Mouse (Mus musculus) pancreas, adult 10 weeks (tissue): ENCODE results near the gene Wdr81. TPM values are rescaled to one million over a fixed set of nuclear protein-coding genes. Genes with fewer than 3 reads are reported as not detected.

ENCODE experiments used
- polyA plus RNA-seq: library from polyadenylated mRNA; stranded (reverse); fragments of 350-450 nt; fragmentation: Illumina TruSeq; extraction: RNeasy Lipid Tissue Mini Kit (QIAGEN cat#74804); gene quantifications from one replicate; pipeline ENCODE4 v1.2.3, GENCODE M21; 2015; ENCODE audit warnings: low read depth, low replicate concordance; ENCODE audit not compliant: insufficient read depth

Wdr81 gene
- polyA plus RNA-seq, result 5.2 TPM

GRCm38 (mm10) chr11:75453991-75454930, at the start of gene Wdr81:
TSS of gene Wdr81 (minus strand) at chr11:75454717.

GRCm38 (mm10) chr11:75486601-75487285, 32.2 kb upstream of the Wdr81 start, which contains the start of gene Prpf8:
TSS of gene Prpf8 (plus strand) at chr11:75486816.

GRCm38 (mm10) chr11:75460844-75461742, 6.6 kb upstream of the Wdr81 start, which contains the start of gene Tlcd2:
TSS of gene Tlcd2 (plus strand) at chr11:75461715.

GRCm38 (mm10) chr11:75439363-75439762, 15.2 kb downstream of the Wdr81 start, which contains the start of gene Serpinf2:
TSS of gene Serpinf2 (minus strand) at chr11:75439591.

DNA sequence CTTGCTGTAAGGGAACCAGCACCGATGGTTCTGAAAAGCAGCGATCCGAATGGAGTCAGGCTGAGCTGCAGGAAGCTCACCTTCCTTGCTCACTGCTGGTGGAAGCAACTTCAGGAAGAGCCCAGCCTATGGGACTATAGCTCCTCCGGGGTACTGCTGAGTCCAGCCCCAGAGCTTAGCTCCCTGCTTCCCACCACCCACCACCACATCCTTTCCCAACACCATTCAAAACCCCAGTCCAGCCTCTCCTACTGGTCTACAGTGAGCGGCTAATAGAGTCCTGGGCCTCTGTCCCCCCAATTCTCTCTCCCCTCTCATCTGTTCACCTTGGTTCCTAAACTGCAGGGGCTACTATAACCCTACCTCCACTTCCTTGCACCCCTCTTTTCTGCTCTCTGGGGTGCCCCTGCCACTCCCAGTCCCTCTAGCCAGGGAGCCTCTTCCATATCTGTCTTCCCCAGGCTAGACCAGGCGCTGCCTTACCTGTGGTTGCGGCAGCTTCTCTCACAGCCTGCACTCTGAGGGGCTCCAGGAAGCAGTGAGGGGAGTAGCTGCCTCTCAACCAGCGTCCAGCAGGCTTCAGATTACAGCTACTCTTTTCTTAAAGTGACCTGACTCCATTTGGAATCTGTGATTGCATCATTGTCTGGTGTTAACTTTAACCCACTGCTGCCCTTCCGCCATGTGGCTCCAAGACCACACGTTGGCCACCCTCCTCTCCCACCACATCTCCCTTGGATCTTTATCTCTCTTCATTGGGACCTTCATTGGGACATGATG, 32.3 kb downstream of the Wdr81 start, which contains the start of gene Serpinf1:
Serpinf1 (minus strand) TSS at position 689 of the 780 bp plus-strand sequence.

Other genes starting within 250 kb of the Wdr81 start
- 5.0 TPM for gene Rpa1, start 106.4 kb downstream of the Wdr81 start, polyA plus RNA-seq
- gene Smyd4, start 106.3 kb downstream of the Wdr81 start, polyA plus RNA-seq, result 1.5 TPM
- gene Serpinf1, start 32.0 kb downstream of the Wdr81 start, polyA plus RNA-seq, result 27.5 TPM
- 0.37 TPM for gene Serpinf2, start 15.1 kb downstream of the Wdr81 start, polyA plus RNA-seq
- gene Tlcd2, start 7.0 kb upstream of the Wdr81 start, polyA plus RNA-seq, result 2.0 TPM
- 17.1 TPM for gene Prpf8, start 32.1 kb upstream of the Wdr81 start, polyA plus RNA-seq
- 2.5 TPM for gene Rilp, start 55.4 kb upstream of the Wdr81 start, polyA plus RNA-seq
- 5.9 TPM for gene Scarf1, start 58.8 kb upstream of the Wdr81 start, polyA plus RNA-seq
- gene Slc43a2, start 77.0 kb upstream of the Wdr81 start, polyA plus RNA-seq, result 5.1 TPM
- 16.2 TPM for gene Pitpna, start 133.4 kb upstream of the Wdr81 start, polyA plus RNA-seq
- 16.0 TPM for gene Inpp5k, start 176.3 kb upstream of the Wdr81 start, polyA plus RNA-seq
- 28.2 TPM for gene Myo1c, start 195.8 kb upstream of the Wdr81 start, polyA plus RNA-seq
- 16.0 TPM for gene Crk, start 224.5 kb upstream of the Wdr81 start, polyA plus RNA-seq